Mouse (Mus musculus): ENCODE results near the gene Yeats2. TPM values are rescaled to one million over a fixed set of nuclear protein-coding genes. Genes with fewer than 3 reads are reported as not detected.
A peak's percentile ranks its signal among the peaks of the same experiment; 100 is the strongest.

The Yeats2 gene
- polyA plus RNA-seq, 1 experiment from 2014 or later = 31.1 TPM

GRCm38 (mm10) chr16:20213591-20214226 is 72.8 kb downstream of the Yeats2 start:
- Histone ChIP-seq H3K4me3 (ENCODE audit: low read depth, low read length) (no peak overlapping the region), H3K36me3 (ENCODE audit: control insufficient read depth, insufficient read depth, low read length) (peaks cover 13% of the 10 kb centered on the region), H3K27me3 (ENCODE audit: control insufficient read depth, insufficient read depth, low read length) (no peaks in the 10 kb centered on the region), H3K9ac (ENCODE audit: low read depth, low read length) (no peak overlapping the region), H3K4me2 (replicated peaks; ENCODE audit: low read depth, low read length) (no peak overlapping the region), H3K9me3 (ENCODE audit: control insufficient read depth, low read length) (no peaks in the 10 kb centered on the region), H3K4me1 (replicated peaks; ENCODE audit: control insufficient read depth, insufficient read depth, low read length) (no peaks in the 10 kb centered on the region), H3K27ac (ENCODE audit: low read depth, low read length) (no peak overlapping the region)
- WGBS = 85% methylated on average over 3 of the region's 3 CpGs
- peak; percentile 69 for DNase-seq (ENCODE audit: low spot score)
- peak; percentile 38; the same call in 1 of the 2 replicates for ATAC-seq (ENCODE audit: low FRiP score)

GRCm38 (mm10) chr16:20222726-20223125 is 81.9 kb downstream of the Yeats2 start:
- ATAC-seq (ENCODE audit: low FRiP score) (no peak), DNase-seq (ENCODE audit: low spot score) (no peak)
- Histone ChIP-seq H3K4me3 (ENCODE audit: low read depth, low read length) (no peak overlapping the region), H3K27me3 (ENCODE audit: control insufficient read depth, insufficient read depth, low read length) (no peaks in the 10 kb centered on the region), H3K36me3 (ENCODE audit: control insufficient read depth, insufficient read depth, low read length) (peaks cover 25% of the 10 kb centered on the region), H3K9me3 (ENCODE audit: control insufficient read depth, low read length) (no peaks in the 10 kb centered on the region), H3K4me1 (replicated peaks; ENCODE audit: control insufficient read depth, insufficient read depth, low read length) (no peaks in the 10 kb centered on the region), H3K4me2 (replicated peaks; ENCODE audit: low read depth, low read length) (no peak overlapping the region), H3K27ac (ENCODE audit: low read depth, low read length) (no peak overlapping the region), H3K9ac (ENCODE audit: low read depth, low read length) (no peak overlapping the region)
- 98% methylated on average over 6 of the region's 6 CpGs for WGBS

GRCm38 (mm10) chr16:20226676-20227075 is 85.8 kb downstream of the Yeats2 start:
- Histone ChIP-seq H3K9me3 (ENCODE audit: control insufficient read depth, low read length) (no peaks in the 10 kb centered on the region), H3K9ac (ENCODE audit: low read depth, low read length) (no peak overlapping the region), H3K4me2 (replicated peaks; ENCODE audit: low read depth, low read length) (no peak overlapping the region), H3K36me3 (ENCODE audit: control insufficient read depth, insufficient read depth, low read length) (peaks cover 25% of the 10 kb centered on the region), H3K4me1 (replicated peaks; ENCODE audit: control insufficient read depth, insufficient read depth, low read length) (no peaks in the 10 kb centered on the region), H3K27me3 (ENCODE audit: control insufficient read depth, insufficient read depth, low read length) (no peaks in the 10 kb centered on the region), H3K4me3 (ENCODE audit: low read depth, low read length) (no peak overlapping the region), H3K27ac (ENCODE audit: low read depth, low read length) (no peak overlapping the region)
- DNase-seq (ENCODE audit: low spot score) (no peak), ATAC-seq (ENCODE audit: low FRiP score) (no peak)
- WGBS = 91% methylated on average over 4 of the region's 4 CpGs

GRCm38 (mm10) chr16:20227504-20227903 is 86.6 kb downstream of the Yeats2 start:
- no peak overlapping the region for H3K4me3 ChIP-seq (ENCODE audit: low read depth, low read length)
- no peaks in the 10 kb centered on the region for H3K9me3 ChIP-seq (ENCODE audit: control insufficient read depth, low read length)
- H3K9ac ChIP-seq (ENCODE audit: low read depth, low read length) = no peak overlapping the region
- WGBS = 89% methylated on average over 6 of the region's 6 CpGs
- no peak overlapping the region for H3K27ac ChIP-seq (ENCODE audit: low read depth, low read length)
- ATAC-seq (ENCODE audit: low FRiP score) = no peak
- peaks cover 21% of the 10 kb centered on the region for H3K36me3 ChIP-seq (ENCODE audit: control insufficient read depth, insufficient read depth, low read length)
- no peaks in the 10 kb centered on the region for H3K27me3 ChIP-seq (ENCODE audit: control insufficient read depth, insufficient read depth, low read length)
- DNase-seq (ENCODE audit: low spot score) = no peak
- H3K4me2 ChIP-seq (replicated peaks; ENCODE audit: low read depth, low read length) = no peak overlapping the region
- no peaks in the 10 kb centered on the region for H3K4me1 ChIP-seq (replicated peaks; ENCODE audit: control insufficient read depth, insufficient read depth, low read length)

- ATAC-seq (ENCODE audit: low FRiP score) (no peak), DNase-seq (ENCODE audit: low spot score) (no peak)
- Histone ChIP-seq H3K4me1 (replicated peaks; ENCODE audit: control insufficient read depth, insufficient read depth, low read length) (no peaks in the 10 kb centered on the region), H3K27ac (ENCODE audit: low read depth, low read length) (no peak overlapping the region), H3K36me3 (ENCODE audit: control insufficient read depth, insufficient read depth, low read length) (peaks cover 15% of the 10 kb centered on the region), H3K9ac (ENCODE audit: low read depth, low read length) (no peak overlapping the region), H3K4me2 (replicated peaks; ENCODE audit: low read depth, low read length) (no peak overlapping the region), H3K27me3 (ENCODE audit: control insufficient read depth, insufficient read depth, low read length) (no peaks in the 10 kb centered on the region), H3K4me3 (ENCODE audit: low read depth, low read length) (no peak overlapping the region), H3K9me3 (ENCODE audit: control insufficient read depth, low read length) (no peaks in the 10 kb centered on the region)
- WGBS = 97% methylated on average over 5 of the region's 5 CpGs
Observed at GRCm38 (mm10) chr16:20228167-20228566, 87.3 kb downstream of the Yeats2 start.

DNA sequence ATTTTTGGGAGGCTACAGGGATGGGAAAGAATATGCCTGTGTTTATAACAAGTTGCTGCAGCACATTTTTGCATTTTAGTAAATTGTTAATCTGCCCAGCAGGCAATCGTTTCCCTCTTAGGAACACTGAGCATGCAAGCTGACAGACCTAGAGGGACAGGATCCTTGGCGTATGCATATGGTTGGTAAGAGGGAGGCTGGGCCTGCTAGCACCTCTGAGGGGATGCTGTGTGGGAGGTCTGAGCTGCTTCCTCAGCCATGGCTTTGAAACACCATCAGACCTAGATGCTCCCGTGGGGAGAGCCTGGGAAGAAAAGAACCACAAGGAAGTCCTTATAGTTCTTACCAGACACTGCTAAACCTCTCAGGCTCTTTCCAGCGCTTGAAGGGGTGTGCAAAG is 93.5 kb downstream of the Yeats2 start:
- Histone ChIP-seq H3K4me3 (ENCODE audit: low read depth, low read length) (no peak overlapping the region), H3K9me3 (ENCODE audit: control insufficient read depth, low read length) (no peaks in the 10 kb centered on the region), H3K9ac (ENCODE audit: low read depth, low read length) (no peak overlapping the region), H3K27me3 (ENCODE audit: control insufficient read depth, insufficient read depth, low read length) (no peaks in the 10 kb centered on the region), H3K4me1 (replicated peaks; ENCODE audit: control insufficient read depth, insufficient read depth, low read length) (no peaks in the 10 kb centered on the region), H3K36me3 (ENCODE audit: control insufficient read depth, insufficient read depth, low read length) (no peaks in the 10 kb centered on the region; the same call in 1 of the 2 replicates), H3K27ac (ENCODE audit: low read depth, low read length) (no peak overlapping the region), H3K4me2 (replicated peaks; ENCODE audit: low read depth, low read length) (no peak overlapping the region)
- 62% methylated on average over 4 of the region's 4 CpGs for WGBS
- ATAC-seq (ENCODE audit: low FRiP score) (no peak), DNase-seq (ENCODE audit: low spot score) (no peak)

DNA sequence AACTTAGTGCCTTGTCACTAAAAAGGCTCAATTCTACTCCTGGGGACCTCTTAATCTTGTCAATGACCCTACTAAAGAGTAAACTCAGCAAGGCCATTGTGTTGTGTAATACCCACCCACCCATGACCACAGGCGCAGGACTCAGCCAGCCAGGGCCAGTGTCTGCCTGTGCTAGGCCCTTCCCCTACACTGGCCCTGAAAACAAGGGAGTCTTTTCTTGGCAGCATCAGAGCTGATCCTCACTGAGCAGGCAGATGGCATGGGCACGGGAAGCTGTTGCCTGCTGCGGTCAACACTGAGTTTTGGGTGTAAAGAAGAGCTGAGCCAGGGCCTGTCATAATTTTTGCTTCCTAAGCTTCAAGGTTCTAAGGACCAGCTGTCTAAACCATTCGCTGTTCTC is 96.6 kb downstream of the Yeats2 start:
- ATAC-seq (ENCODE audit: low FRiP score) (no peak), DNase-seq (ENCODE audit: low spot score) (no peak)
- no peaks in the 10 kb centered on the region for H3K36me3 ChIP-seq (ENCODE audit: control insufficient read depth, insufficient read depth, low read length)
- H3K4me2 ChIP-seq (replicated peaks; ENCODE audit: low read depth, low read length) = no peak overlapping the region
- no peaks in the 10 kb centered on the region for H3K9me3 ChIP-seq (ENCODE audit: control insufficient read depth, low read length)
- no peak overlapping the region for H3K27ac ChIP-seq (ENCODE audit: low read depth, low read length)
- H3K4me1 ChIP-seq (replicated peaks; ENCODE audit: control insufficient read depth, insufficient read depth, low read length) = no peaks in the 10 kb centered on the region
- H3K9ac ChIP-seq (ENCODE audit: low read depth, low read length) = no peak overlapping the region
- no peak overlapping the region for H3K4me3 ChIP-seq (ENCODE audit: low read depth, low read length)
- no peaks in the 10 kb centered on the region for H3K27me3 ChIP-seq (ENCODE audit: control insufficient read depth, insufficient read depth, low read length)
- WGBS = 65% methylated on average over 4 of the region's 4 CpGs

DNA sequence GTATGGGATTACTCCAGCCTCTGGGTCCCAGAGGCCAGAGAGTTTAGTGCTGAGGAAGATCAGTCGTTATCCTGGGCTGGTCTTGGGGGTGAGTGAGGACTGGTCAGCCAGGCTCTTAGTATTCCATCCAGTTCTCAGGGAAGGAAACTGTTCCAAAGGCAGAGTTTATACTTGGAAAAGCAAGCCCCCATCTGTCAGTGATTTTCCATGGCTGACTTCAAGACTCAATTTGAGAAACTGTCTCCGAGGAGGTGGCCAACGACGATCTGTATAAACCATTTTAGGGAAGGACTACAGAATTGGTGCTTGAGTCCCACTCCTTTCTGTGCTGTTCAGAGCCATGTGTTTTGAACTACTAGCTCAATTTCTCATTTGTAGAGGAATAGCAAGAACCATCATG is 97.8 kb downstream of the Yeats2 start:
- DNase-seq (ENCODE audit: low spot score) = no peak
- 89% methylated on average over 4 of the region's 4 CpGs for WGBS
- ATAC-seq (ENCODE audit: low FRiP score) = no peak
- H3K27ac ChIP-seq (ENCODE audit: low read depth, low read length) = no peak overlapping the region
- no peak overlapping the region for H3K4me3 ChIP-seq (ENCODE audit: low read depth, low read length)
- no peaks in the 10 kb centered on the region for H3K4me1 ChIP-seq (replicated peaks; ENCODE audit: control insufficient read depth, insufficient read depth, low read length)
- H3K27me3 ChIP-seq (ENCODE audit: control insufficient read depth, insufficient read depth, low read length) = no peaks in the 10 kb centered on the region
- H3K9me3 ChIP-seq (ENCODE audit: control insufficient read depth, low read length) = no peaks in the 10 kb centered on the region
- no peaks in the 10 kb centered on the region for H3K36me3 ChIP-seq (ENCODE audit: control insufficient read depth, insufficient read depth, low read length)
- H3K4me2 ChIP-seq (replicated peaks; ENCODE audit: low read depth, low read length) = no peak overlapping the region
- H3K9ac ChIP-seq (ENCODE audit: low read depth, low read length) = no peak overlapping the region
